Mouse (Mus musculus): ENCODE data around the gene Tomt. TPM values are rescaled to one million over a fixed set of nuclear protein-coding genes. Genes with fewer than 3 reads are reported as not detected.

Gene Tomt
- polyA plus RNA-seq, 1 experiment from 2014 or later, result 0.46 TPM

Small RNA genes within 50 kb of the gene (microRNA-seq; reads per million reads assigned to microRNA genes)
- gene Gm22655, result not detected

Other genes with a start within 250 kb of the Tomt start
- gene Clpb, start 242.7 kb downstream of the Tomt start, polyA plus RNA-seq (2015; fragmentation: Nextera tagmentation; extraction: Ambion mirVana), result 39.8 and 42.8 TPM in 2 replicates
- gene Phox2a, start 88.0 kb downstream of the Tomt start, polyA plus RNA-seq (2015; fragmentation: Nextera tagmentation; extraction: Ambion mirVana), result 1.6 and 1.9 TPM in 2 replicates
- gene Inppl1, start 68.1 kb downstream of the Tomt start, polyA plus RNA-seq (2015; fragmentation: Nextera tagmentation; extraction: Ambion mirVana), result 11.5 and 16.2 TPM in 2 replicates
- 2.1 TPM in 2 replicates for gene Folr2, start 49.2 kb downstream of the Tomt start, polyA plus RNA-seq (2015; fragmentation: Nextera tagmentation; extraction: Ambion mirVana)
- gene Anapc15, start 42.6 kb downstream of the Tomt start, polyA plus RNA-seq (2015; fragmentation: Nextera tagmentation; extraction: Ambion mirVana), result 73.6 and 74.3 TPM in 2 replicates
- 1.7 and 8.7 TPM in 2 replicates for gene Folr1, start 35.6 kb downstream of the Tomt start, polyA plus RNA-seq (2015; fragmentation: Nextera tagmentation; extraction: Ambion mirVana)
- 156 and 158 TPM in 2 replicates for gene Lamtor1, start 455 bp downstream of the Tomt start, polyA plus RNA-seq (2015; fragmentation: Nextera tagmentation; extraction: Ambion mirVana)
- gene Lrrc51, start 27.5 kb upstream of the Tomt start, polyA plus RNA-seq (2015; fragmentation: Nextera tagmentation; extraction: Ambion mirVana), result 9.6 and 9.8 TPM in 2 replicates
- gene Numa1, start 27.8 kb upstream of the Tomt start, polyA plus RNA-seq (2015; fragmentation: Nextera tagmentation; extraction: Ambion mirVana), result 32.1 and 40.1 TPM in 2 replicates
- 3.8 and 5.1 TPM in 2 replicates for gene Il18bp, start 112.3 kb upstream of the Tomt start, polyA plus RNA-seq (2015; fragmentation: Nextera tagmentation; extraction: Ambion mirVana)
- gene Rnf121, start 159.1 kb upstream of the Tomt start, polyA plus RNA-seq (2015; fragmentation: Nextera tagmentation; extraction: Ambion mirVana), result 33.0 and 33.5 TPM in 2 replicates
- 27.0 and 30.6 TPM in 2 replicates for gene Xndc1, start 159.2 kb upstream of the Tomt start, polyA plus RNA-seq (2015; fragmentation: Nextera tagmentation; extraction: Ambion mirVana)
- gene Xntrpc, start 159.4 kb upstream of the Tomt start, polyA plus RNA-seq (2015; fragmentation: Nextera tagmentation; extraction: Ambion mirVana), result 0.86 and 1.1 TPM in 2 replicates
- gene Trpc2, start 176.8 kb upstream of the Tomt start, polyA plus RNA-seq (2015; fragmentation: Nextera tagmentation; extraction: Ambion mirVana), result 0.24 TPM in 1 of 2 replicates, not detected in the other
- gene Art1, start 195.4 kb upstream of the Tomt start, polyA plus RNA-seq (2015; fragmentation: Nextera tagmentation; extraction: Ambion mirVana), result 1.5 and 2.5 TPM in 2 replicates
- 0.23 and 0.52 TPM in 2 replicates for gene Art5, start 203.1 kb upstream of the Tomt start, polyA plus RNA-seq (2015; fragmentation: Nextera tagmentation; extraction: Ambion mirVana)
- gene Chrna10, start 210.5 kb upstream of the Tomt start, polyA plus RNA-seq (2015; fragmentation: Nextera tagmentation; extraction: Ambion mirVana), result not detected in 2 replicates